Mouse (Mus musculus) forebrain, embryonic 13.5 days (tissue): ENCODE results near the gene Ccdc34. TPM values are rescaled to one million over a fixed set of nuclear protein-coding genes. Genes with fewer than 3 reads are reported as not detected.
"Not testable (repeated sequence)": the region's sequence is repeated elsewhere in the genome, so short reads cannot be mapped to it uniquely, and the experiment has no call there.

Experiments used
- ATAC-seq: fragments of 200-750 bp; cut with Nextera tagmentation; 2 replicates; pipeline ENCODE4 v1.8.0; 2017
- H3K27ac ChIP-seq: fragments of 300-500 bp; sonication (generic); 2 replicates; pipeline ENCODE4 v1.5.1; 2015; ENCODE audit warnings: inconsistent platforms, mild to moderate bottlenecking, moderate library complexity
- H3K27me3 ChIP-seq: fragments of 300-500 bp; sonication (generic); 2 replicates; pipeline ENCODE4 v1.6.1; 2015; ENCODE audit warnings: mild to moderate bottlenecking, inconsistent platforms
- H3K36me3 ChIP-seq: fragments of 300-500 bp; sonication (generic); 2 replicates; pipeline ENCODE4 v1.6.1; 2015; ENCODE audit warnings: mild to moderate bottlenecking, inconsistent platforms; ENCODE audit not compliant: poor library complexity, severe bottlenecking
- H3K4me1 ChIP-seq: fragments of 300-500 bp; sonication (generic); 2 replicates; pipeline ENCODE4 v1.6.1; 2015; ENCODE audit warnings: inconsistent platforms
- H3K4me2 ChIP-seq: fragments of 300-500 bp; sonication (generic); 2 replicates; pipeline ENCODE4 v1.6.1; 2015; ENCODE audit warnings: inconsistent platforms, mild to moderate bottlenecking, moderate library complexity
- H3K4me3 ChIP-seq: fragments of 300-500 bp; sonication (generic); 2 replicates; pipeline ENCODE4 v1.5.1; 2015; ENCODE audit warnings: mild to moderate bottlenecking, inconsistent platforms
- H3K9ac ChIP-seq: fragments of 300-500 bp; sonication (generic); 2 replicates; pipeline ENCODE4 v1.6.1; 2015; ENCODE audit warnings: mild to moderate bottlenecking, inconsistent platforms
- H3K9me3 ChIP-seq: fragments of 300-500 bp; sonication (generic); replicated peaks from 2 replicates; pipeline ENCODE4 v1.6.1; 2016; ENCODE audit warnings: inconsistent platforms
- WGBS: fragments of 180-500 bp; shearing (Covaris S2); methylation state at CpG from one replicate; pipeline ENCODE4 v1.1.7; 2015; 5-methylcytosine and 5-hydroxymethylcytosine counted together
- polyA plus RNA-seq: library from polyadenylated mRNA; unstranded; fragments of >200 nt; fragmentation: Nextera tagmentation; extraction: Ambion mirVana; gene quantifications from 2 replicates; pipeline ENCODE4 v1.2.1, GENCODE M21; 2015

Ccdc34 gene
- polyA plus RNA-seq, 1 experiment from 2014 or later = 57.9 TPM

DNA sequence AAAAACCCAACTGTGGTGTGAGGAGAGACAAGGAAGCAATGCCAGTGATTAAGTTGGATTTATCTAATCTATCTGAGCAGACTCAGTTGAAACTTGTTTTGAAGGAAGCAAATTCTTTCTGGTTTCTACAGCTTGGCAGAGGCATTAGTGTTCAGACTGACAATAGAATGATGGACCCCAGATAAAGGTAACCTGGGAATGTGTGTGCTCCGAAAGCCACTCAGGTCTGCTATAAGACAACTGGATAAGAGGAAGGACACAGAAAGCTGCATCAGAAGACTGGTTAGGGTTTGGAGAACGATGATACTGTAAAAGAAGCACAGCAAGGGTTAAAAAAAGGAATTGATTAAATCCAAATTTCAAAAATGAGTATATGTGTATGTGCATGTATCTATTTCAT lies 111.8 kb downstream of the Ccdc34 start:
- Histone ChIP-seq H3K4me2 (no peak overlapping the region), H3K4me3 (no peak overlapping the region), H3K27ac (no peak overlapping the region), H3K4me1 (no peaks in the 10 kb centered on the region), H3K9ac (no peak overlapping the region), H3K9me3 (no peaks in the 10 kb centered on the region), H3K36me3 (no peaks in the 10 kb centered on the region), H3K27me3 (no peaks in the 10 kb centered on the region)
- ATAC-seq = no peak
- WGBS = 75% methylated on average over 2 of the region's 2 CpGs

DNA sequence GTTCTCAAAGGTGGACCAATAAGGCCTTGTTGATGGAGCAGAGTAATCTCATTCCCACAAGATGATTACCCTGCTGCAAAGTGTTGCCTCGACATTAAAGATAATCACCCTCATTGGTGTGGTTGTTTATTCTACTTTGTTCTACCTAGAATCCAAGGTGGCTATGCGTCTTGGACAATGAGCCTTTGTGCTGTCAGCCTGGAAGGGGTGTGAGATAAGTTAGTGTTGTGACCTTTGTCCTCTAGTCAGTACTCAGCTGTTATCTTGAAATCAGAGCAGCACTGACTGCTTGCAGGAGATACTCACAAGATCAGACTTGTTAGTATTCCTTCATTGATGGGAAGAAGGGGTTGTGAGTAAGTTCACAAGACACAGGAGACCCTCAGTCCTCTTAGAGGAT lies 114.0 kb downstream of the Ccdc34 start:
- Histone ChIP-seq H3K36me3 (no peaks in the 10 kb centered on the region), H3K4me1 (no peaks in the 10 kb centered on the region), H3K4me2 (no peak overlapping the region), H3K27me3 (no peaks in the 10 kb centered on the region), H3K4me3 (no peak overlapping the region), H3K27ac (no peak overlapping the region), H3K9me3 (no peaks in the 10 kb centered on the region), H3K9ac (no peak overlapping the region)
- no peak for ATAC-seq
- 68% methylated on average over 2 of the region's 2 CpGs for WGBS

DNA sequence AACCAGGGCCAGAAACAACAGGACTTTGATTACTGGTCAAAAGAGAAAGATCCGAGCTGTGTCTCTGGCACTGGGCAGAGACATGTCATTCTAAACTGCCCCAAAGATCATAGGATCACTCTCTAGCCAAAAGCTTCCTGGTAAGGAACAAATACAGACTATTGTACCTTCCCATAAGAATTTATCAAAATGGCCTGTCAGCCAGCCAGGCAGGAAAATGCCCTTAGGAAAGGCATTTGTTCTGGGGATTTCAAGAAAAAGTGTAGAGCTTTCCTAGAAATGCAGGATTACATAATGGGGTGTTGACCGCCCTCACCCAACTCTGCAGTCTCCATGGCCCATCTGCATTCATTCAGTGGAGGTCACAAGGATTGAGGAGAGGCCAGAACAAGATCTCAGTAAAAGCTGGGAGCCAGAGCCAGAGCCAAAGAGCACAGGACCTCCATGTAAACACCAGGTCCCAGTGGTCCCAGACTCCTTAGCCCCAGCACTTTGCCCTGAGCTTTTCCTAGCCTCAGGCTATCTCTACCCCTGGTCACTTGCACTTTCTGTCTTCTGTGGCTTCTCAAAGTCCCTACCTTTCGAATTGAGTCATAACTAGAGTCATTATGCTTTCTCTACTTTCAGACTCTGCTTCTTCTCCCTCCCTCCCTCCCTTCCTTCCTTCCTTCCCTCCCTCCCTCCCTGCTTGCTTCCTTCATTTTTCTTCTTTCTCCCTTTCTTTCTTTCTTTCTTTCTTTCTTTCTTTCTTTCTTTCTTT lies 115.9 kb downstream of the Ccdc34 start:
- Histone ChIP-seq H3K9me3 (no peaks in the 10 kb centered on the region), H3K4me1 (no peaks in the 10 kb centered on the region), H3K27ac (no peak overlapping the region), H3K4me2 (no peak overlapping the region), H3K9ac (no peak overlapping the region), H3K27me3 (no peaks in the 10 kb centered on the region), H3K36me3 (no peaks in the 10 kb centered on the region), H3K4me3 (no peak overlapping the region)
- WGBS = 83% methylated on average over 3 of the region's 3 CpGs
- no peak for ATAC-seq

DNA sequence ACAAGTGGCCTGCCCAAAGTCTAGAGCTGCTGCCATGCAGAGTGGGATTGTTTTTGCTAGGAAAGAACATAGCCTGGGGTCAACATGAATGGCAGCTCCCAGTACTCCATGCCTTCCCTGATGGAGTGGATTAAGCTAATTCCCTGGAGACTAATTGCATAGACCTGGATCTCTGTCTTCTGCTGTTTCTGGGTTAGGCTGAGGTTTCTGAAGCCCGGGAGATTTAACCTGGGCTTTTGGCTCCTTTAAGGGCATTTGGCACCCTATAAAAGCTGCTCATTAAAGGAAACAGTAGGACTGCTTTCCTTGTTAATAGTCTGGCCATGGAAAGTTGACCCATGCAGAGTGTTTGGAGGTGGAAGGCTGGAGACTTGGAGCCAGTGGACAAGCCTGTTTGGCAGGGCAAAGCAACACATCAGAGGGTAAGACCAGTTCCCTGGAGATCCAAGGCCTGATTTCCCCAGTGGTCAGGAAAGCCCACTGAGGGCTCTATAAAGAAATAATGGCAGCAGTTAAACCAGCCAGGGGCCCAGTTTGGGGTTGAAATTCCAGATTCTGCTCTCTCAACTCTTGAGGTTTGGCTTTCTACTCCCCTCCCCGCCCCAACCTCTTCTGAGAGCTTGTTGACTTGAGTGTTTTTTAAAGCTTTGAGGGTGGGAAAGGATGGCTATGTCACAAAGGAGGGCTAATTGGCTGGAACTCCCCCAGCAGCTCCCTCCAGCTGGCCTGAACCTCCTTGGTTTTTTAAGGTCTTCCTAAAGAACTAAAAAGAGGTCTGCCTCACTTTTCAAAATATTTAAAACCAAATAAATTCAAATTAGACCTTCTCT lies 117.4 kb downstream of the Ccdc34 start:
- Histone ChIP-seq H3K27ac (no peak overlapping the region), H3K4me3 (no peak overlapping the region), H3K4me1 (no peaks in the 10 kb centered on the region), H3K4me2 (no peak overlapping the region), H3K36me3 (no peaks in the 10 kb centered on the region), H3K9me3 (no peaks in the 10 kb centered on the region), H3K9ac (no peak overlapping the region), H3K27me3 (no peaks in the 10 kb centered on the region)
- WGBS = 30% methylated on average over 2 of the region's 2 CpGs
- ATAC-seq = no peak

DNA sequence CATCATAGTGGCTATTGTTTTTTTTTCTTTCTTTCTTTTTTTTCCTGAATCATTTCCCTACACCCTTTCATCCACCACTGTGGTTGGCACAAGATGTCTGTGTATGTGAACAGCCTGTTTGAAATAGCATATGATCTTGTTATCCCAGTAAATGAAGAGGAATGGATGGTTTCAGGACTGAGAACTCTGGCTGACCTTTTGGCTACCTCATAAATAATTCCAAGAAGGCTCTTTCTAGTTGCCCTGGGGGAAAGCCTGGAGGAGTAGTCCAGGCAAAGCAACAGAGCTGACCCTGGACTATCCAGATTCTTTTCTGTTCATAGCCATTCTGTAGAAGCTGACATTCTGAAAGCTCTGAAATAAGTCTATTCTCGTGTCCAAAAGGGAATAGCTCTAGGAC lies 119.7 kb downstream of the Ccdc34 start:
- no peaks in the 10 kb centered on the region for H3K27me3 ChIP-seq
- no peak overlapping the region for H3K9ac ChIP-seq
- H3K4me2 ChIP-seq = no peak overlapping the region
- WGBS = 83% methylated on average over 1 of the region's 1 CpGs
- H3K36me3 ChIP-seq = no peaks in the 10 kb centered on the region
- H3K4me3 ChIP-seq = no peak overlapping the region
- H3K9me3 ChIP-seq = no peaks in the 10 kb centered on the region
- ATAC-seq = no peak
- no peak overlapping the region for H3K27ac ChIP-seq
- no peaks in the 10 kb centered on the region for H3K4me1 ChIP-seq

DNA sequence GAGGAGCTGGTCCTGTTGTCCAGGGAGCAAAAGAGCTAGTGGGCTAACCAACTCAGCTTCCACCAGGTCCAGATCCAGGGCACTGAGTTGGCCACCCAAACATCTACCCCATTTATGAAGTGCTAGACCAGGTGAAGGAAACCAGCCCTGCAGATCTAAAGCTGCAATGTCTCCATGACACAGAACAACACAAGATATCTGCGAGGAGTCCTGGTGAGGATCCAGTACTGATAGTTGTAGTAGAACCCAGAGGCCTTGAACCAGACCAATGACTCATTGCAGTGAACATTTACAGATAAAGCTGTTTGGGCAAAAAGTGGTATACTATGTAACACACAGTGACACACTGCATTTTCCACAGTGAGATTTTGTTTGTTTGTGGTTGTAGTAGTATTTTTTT lies 120.5 kb downstream of the Ccdc34 start:
- Histone ChIP-seq H3K4me2 (no peak overlapping the region), H3K4me1 (no peaks in the 10 kb centered on the region), H3K4me3 (no peak overlapping the region), H3K27ac (no peak overlapping the region), H3K9me3 (no peaks in the 10 kb centered on the region), H3K36me3 (no peaks in the 10 kb centered on the region), H3K9ac (no peak overlapping the region), H3K27me3 (no peaks in the 10 kb centered on the region)
- WGBS = 92% methylated on average over 1 of the region's 1 CpGs
- ATAC-seq = no peak

DNA sequence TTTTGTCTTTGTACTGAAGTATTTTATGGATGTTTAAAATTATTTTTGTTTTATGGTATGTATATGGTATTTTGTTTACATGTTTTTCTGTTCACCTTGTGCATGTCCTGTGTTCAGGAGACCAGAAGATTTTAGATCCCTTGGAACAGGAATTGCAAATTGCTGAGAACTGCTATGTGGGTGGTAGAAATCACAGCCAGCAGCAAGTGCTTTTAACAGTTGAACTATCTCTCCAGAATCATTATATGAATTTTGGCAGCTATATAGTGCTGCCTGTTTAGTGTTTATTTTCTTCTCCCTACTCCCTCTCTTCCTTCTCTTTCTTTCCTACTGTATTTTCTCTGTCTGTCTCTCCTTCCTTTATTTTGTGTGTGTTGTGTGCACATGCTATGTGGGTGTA lies 130.4 kb downstream of the Ccdc34 start:
- H3K9ac ChIP-seq, ATAC-seq, H3K4me3 ChIP-seq, H3K4me2 ChIP-seq, H3K9me3 ChIP-seq, H3K27ac ChIP-seq, H3K4me1 ChIP-seq, H3K36me3 ChIP-seq, H3K27me3 ChIP-seq: not testable (repeated sequence)

DNA sequence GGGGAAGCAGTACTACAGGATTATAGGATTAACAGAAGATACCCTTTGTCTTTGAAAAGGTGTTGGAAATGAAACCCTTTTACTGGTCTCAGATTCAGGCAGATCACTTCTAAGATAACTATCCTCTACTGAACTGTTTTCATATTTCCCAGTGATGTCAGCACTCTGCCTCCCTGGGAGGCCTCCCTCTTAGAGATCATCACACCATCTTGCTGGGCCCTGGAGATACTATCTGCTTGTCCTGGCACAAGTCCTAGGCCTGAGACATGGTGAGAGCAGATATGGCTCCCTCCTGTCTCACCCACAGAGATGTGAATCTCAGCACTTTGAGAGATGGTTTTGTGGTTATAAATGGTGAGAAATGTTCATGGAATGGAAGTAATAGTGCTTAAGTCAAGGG lies 131.6 kb downstream of the Ccdc34 start:
- Histone ChIP-seq H3K4me3 (no peak overlapping the region), H3K9me3 (no peaks in the 10 kb centered on the region), H3K4me2 (no peak overlapping the region), H3K27ac (no peak overlapping the region), H3K36me3 (no peaks in the 10 kb centered on the region), H3K4me1 (no peaks in the 10 kb centered on the region), H3K27me3 (no peaks in the 10 kb centered on the region), H3K9ac (no peak overlapping the region)
- ATAC-seq = no peak

DNA sequence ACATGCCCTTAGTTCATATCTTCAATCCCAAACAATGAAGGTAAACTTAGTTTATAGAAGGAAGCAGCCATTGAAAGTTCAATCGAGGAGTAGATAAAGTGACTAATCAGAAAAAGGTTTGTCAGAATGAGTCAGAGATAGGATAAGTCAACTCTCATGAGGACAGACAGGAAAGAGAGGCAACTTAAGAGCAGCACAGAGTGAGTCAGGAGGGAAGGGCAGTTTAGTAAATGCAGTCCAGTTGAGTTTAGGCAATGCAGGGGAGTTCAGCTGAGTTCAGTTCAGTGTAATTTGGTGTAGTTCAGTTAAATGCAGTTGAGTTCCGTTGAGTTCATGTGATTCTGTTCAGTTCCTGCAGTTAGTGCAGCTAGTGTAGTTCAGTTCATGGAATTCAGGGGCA lies 138.7 kb downstream of the Ccdc34 start:
- no peak overlapping the region for H3K27ac ChIP-seq
- no peak for ATAC-seq
- 96% methylated on average over 2 of the region's 2 CpGs for WGBS

DNA sequence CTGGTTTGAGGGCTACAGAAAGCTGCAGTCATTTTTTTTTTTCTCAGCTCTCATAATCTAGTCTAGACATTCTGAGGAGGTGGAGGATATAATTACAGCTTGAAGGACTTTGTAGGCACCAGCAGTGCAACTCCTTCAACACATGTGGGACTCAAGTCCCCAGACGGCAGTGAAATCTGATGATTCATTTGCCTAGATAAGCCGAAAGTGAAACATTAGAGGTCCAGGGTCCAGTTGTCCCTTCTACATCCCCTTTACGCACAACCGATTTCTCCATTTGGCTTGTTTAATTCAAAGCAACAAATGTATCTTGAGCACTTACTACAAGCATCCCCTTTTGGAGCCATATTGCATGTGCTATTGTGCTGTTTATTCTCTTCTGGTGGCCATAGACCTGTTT lies 147.4 kb downstream of the Ccdc34 start:
- Histone ChIP-seq H3K4me3 (no peak overlapping the region), H3K4me1 (no peaks in the 10 kb centered on the region), H3K36me3 (no peaks in the 10 kb centered on the region), H3K9ac (no peak overlapping the region), H3K27ac (no peak overlapping the region), H3K4me2 (no peak overlapping the region), H3K27me3 (no peaks in the 10 kb centered on the region), H3K9me3 (no peaks in the 10 kb centered on the region)
- 94% methylated on average over 4 of the region's 4 CpGs for WGBS
- ATAC-seq = no peak

More for the DNA sequence above, 138.7 kb downstream of the Ccdc34 start:
- Histone ChIP-seq H3K9me3 (no peaks in the 10 kb centered on the region), H3K4me1 (no peaks in the 10 kb centered on the region), H3K4me2 (no peak overlapping the region), H3K36me3 (no peaks in the 10 kb centered on the region), H3K27me3 (no peaks in the 10 kb centered on the region), H3K9ac (no peak overlapping the region), H3K4me3 (no peak overlapping the region)

DNA sequence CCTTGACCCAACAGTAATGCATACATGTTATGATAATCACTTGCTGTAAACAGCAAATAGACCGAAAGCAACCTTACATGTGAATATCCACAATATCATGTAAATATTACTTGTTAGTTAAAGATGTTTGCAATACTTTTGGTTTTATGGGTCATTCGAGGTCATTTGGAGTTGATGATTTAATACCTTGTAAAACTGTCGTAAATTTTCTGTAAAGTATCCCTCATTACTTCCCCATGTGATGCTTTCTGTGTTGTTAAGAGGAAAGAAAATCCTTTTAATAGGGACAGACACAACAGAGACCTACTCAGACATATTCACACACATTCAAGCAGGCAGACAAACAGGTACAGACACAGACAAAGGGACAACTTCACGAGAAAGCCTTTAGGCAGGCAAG lies 150.1 kb downstream of the Ccdc34 start:
- Histone ChIP-seq H3K36me3 (no peaks in the 10 kb centered on the region), H3K27ac (no peak overlapping the region), H3K4me3 (no peak overlapping the region), H3K9me3 (no peaks in the 10 kb centered on the region), H3K4me1 (0 out of 2 replicates have a peak, but pooled peaks cover 5% of the 10 kb centered on the region), H3K27me3 (no peaks in the 10 kb centered on the region), H3K9ac (no peak overlapping the region), H3K4me2 (no peak overlapping the region)
- WGBS = 76% methylated on average over 4 of the region's 4 CpGs
- ATAC-seq = no peak

DNA sequence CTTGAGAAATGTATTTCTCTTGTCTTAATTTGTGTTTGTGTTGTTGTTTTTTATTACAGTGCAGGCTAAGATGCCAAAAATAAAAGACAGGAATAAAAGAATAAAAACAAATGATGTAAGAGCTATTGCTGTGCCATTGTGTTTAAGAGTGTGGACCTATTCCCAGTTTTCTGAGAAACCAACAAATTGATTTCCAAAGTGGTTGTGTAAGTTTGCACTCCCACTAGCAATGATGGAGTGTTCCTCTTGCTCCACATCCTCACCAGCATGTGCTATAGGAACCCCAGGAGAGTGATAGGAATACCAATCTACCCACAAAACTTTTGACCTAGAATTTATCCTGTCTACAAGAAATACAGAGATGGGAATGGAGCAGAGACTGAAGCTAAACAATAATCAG lies 150.7 kb downstream of the Ccdc34 start:
- no peaks in the 10 kb centered on the region for H3K27me3 ChIP-seq
- H3K9ac ChIP-seq = no peak overlapping the region
- no peaks in the 10 kb centered on the region for H3K9me3 ChIP-seq
- no peak for ATAC-seq
- no peak overlapping the region for H3K4me2 ChIP-seq
- H3K27ac ChIP-seq = no peak overlapping the region
- no peak overlapping the region for H3K4me3 ChIP-seq
- peaks cover 5% of the 10 kb centered on the region; the same call in 1 of the 2 replicates for H3K4me1 ChIP-seq
- no peaks in the 10 kb centered on the region for H3K36me3 ChIP-seq

DNA sequence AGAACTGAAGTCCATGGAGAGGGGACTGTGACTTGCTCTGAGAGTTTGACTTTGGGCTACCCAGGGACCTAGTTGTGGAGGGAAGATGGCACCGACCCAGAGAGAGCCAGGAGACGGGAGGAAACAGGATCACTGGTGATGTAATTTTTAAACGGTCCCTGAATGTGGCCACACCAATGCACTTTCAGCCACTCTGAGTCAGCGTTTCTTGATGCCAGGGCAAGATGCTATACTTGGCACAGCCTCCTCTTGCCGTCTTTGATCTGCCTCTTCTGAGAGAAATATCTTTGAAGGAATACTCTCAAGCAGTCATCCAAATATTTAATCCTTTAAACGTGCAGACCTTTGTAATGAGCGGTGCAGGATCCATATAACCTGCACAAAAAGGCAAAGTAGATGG lies 154.8 kb downstream of the Ccdc34 start:
- no peaks in the 10 kb centered on the region for H3K9me3 ChIP-seq
- no peak overlapping the region for H3K27ac ChIP-seq
- H3K27me3 ChIP-seq = no peaks in the 10 kb centered on the region
- H3K36me3 ChIP-seq = no peaks in the 10 kb centered on the region
- WGBS = 69% methylated on average over 7 of the region's 7 CpGs
- H3K4me3 ChIP-seq = no peak overlapping the region
- no peak overlapping the region for H3K4me2 ChIP-seq
- H3K9ac ChIP-seq = no peak overlapping the region
- ATAC-seq = no peak
- peaks cover 26% of the 10 kb centered on the region for H3K4me1 ChIP-seq
